Mouse (Mus musculus): ENCODE data around the gene a.
"Not testable (repeated sequence)": the region's sequence is repeated elsewhere in the genome, so short reads cannot be mapped to it uniquely, and the experiment has no call there.

a gene

DNA sequence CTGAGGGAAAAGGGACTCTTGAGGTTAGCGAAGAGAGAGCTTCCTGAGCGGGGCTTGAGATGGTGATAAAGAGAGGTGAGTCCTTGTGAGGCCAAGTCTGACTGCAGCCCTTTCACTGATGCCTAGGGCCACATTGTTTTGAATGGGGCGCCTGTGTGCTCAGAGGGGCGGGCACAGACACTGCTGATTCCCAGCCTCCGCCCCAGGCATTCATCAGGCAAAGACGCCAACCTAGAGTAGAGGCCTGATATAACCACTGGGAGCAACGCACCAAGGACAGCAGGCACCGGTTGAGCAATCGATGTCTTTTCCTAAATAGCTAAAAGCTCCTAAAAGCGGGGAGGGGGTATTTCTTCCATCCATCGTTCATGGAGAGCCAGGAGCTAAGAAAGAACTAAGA, 151.3 kb downstream of the a start:
- DNase-seq (ENCODE audit: low read depth, low spot score), result no peak
- Histone ChIP-seq H3K36me3 (ENCODE audit: control insufficient read depth, insufficient read depth, low read length, poor library complexity, severe bottlenecking) (no peaks in the 10 kb centered on the region), H3K27me3 (ENCODE audit: control insufficient read depth, insufficient read depth, low read length, poor library complexity, severe bottlenecking) (no peaks in the 10 kb centered on the region)

DNA sequence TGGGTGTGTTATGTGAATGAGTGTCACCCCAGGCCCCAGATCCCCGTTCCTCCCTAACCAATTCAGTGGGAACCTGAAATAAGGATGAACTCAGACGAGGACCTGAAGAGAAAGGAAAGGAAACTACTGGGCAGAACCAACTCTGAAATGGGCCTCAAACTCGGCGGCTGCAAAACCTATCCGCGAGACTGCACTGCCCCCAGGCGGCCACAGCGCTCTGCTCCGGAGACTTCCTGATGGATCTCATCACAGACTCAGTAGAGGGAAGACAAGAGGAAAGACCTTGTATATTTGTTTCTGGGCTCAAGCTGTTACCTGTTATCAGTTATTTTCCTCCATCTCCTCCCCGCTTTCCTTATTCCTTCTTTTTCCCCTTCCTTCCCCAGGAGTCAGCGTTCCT, 151.9 kb downstream of the a start:
- Histone ChIP-seq H3K27me3 (ENCODE audit: control insufficient read depth, insufficient read depth, low read length, poor library complexity, severe bottlenecking) (no peaks in the 10 kb centered on the region), H3K36me3 (ENCODE audit: control insufficient read depth, insufficient read depth, low read length, poor library complexity, severe bottlenecking) (no peaks in the 10 kb centered on the region)
- peak; percentile 69 for DNase-seq (ENCODE audit: low read depth, low spot score)

DNA sequence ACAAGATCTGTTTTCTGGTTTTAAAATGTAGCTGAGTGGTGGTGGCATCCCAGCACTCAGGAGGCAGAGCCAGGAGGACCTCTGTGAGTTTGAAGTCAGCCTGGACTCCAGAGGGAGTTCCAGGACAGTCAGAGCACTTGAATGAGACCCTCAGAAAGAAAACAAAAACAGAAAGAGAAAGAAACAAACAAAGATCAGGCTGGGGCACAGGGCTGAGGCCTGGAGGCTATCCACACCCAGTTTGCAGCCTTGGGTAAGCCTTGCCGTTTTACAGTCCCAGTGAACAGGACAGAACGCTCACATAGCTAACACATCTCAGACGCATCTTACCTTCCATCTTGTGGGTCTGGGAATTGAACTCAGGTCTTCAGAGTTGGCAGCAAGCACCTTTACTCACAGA, 155.7 kb downstream of the a start:
- H3K27me3 ChIP-seq (ENCODE audit: control insufficient read depth, insufficient read depth, low read length, poor library complexity, severe bottlenecking), result no peaks in the 10 kb centered on the region
- H3K36me3 ChIP-seq (ENCODE audit: control insufficient read depth, insufficient read depth, low read length, poor library complexity, severe bottlenecking), result no peaks in the 10 kb centered on the region
- no peak for DNase-seq (ENCODE audit: low read depth, low spot score)

DNA sequence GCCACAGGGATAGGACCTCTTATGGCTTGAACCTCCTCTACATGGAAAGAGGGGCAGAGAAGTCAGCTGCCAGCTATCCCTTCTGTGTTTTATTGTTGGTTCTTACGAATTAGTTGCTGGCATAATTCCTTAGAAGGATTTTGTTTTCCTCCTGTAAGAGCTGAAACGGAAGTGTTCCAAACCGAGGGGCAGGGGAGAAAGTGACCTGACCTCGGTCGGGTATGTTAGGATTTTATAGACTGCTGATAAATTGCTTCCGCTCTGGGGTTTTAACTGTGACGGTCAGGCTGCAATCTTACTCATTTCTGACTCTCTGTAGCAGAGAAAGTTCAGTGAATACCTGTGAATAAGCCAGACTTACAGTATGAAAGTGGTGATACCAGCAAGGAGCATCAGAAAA, 158.2 kb downstream of the a start:
- DNase-seq (ENCODE audit: low read depth, low spot score), result no peak
- no peaks in the 10 kb centered on the region for H3K27me3 ChIP-seq (ENCODE audit: control insufficient read depth, insufficient read depth, low read length, poor library complexity, severe bottlenecking)
- no peaks in the 10 kb centered on the region for H3K36me3 ChIP-seq (ENCODE audit: control insufficient read depth, insufficient read depth, low read length, poor library complexity, severe bottlenecking)

DNA sequence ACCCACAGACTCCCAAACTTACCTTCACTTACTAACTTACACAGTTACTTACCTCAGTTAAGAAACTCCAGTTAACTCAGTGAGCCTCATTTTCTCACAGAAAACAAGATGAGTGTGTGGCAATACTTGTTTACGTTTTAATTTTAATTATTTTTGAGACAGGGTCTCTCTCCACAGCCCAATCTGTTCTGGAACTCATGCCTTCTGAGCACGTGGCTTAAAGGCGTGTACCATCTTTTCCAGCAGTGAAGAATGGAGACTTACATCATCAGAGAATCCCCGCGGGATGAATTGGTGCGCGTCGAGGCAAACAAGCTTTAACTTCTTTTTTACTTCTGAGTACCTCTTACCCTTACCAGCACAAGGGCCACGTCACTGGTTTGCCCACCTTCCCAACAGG, 158.7 kb downstream of the a start:
- Histone ChIP-seq H3K36me3 (ENCODE audit: control insufficient read depth, insufficient read depth, low read length, poor library complexity, severe bottlenecking) (no peaks in the 10 kb centered on the region), H3K27me3 (ENCODE audit: control insufficient read depth, insufficient read depth, low read length, poor library complexity, severe bottlenecking) (no peaks in the 10 kb centered on the region)
- DNase-seq (ENCODE audit: low read depth, low spot score), result no peak

DNA sequence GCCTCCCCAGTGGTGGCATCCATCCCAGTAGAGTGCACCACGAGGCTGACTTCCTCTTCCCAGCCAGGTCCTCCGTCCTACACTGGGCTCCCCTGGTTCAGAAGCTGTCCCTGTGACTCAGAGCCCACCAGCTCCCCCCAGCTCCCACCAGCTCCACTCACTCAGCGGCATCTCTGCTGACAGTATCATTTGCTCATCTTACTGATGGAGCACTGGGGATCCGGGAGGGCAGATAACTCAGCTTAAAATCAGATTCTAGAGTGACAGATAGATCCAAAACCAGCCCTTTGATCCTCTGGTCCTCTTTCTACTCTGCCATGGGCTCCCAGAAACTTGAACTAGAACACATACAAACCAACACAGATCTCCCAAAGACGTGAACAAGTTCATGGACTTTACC, 159.4 kb downstream of the a start:
- DNase-seq (ENCODE audit: low read depth, low spot score), result no peak
- H3K27me3 ChIP-seq (ENCODE audit: control insufficient read depth, insufficient read depth, low read length, poor library complexity, severe bottlenecking), result no peaks in the 10 kb centered on the region
- no peaks in the 10 kb centered on the region for H3K36me3 ChIP-seq (ENCODE audit: control insufficient read depth, insufficient read depth, low read length, poor library complexity, severe bottlenecking)

DNA sequence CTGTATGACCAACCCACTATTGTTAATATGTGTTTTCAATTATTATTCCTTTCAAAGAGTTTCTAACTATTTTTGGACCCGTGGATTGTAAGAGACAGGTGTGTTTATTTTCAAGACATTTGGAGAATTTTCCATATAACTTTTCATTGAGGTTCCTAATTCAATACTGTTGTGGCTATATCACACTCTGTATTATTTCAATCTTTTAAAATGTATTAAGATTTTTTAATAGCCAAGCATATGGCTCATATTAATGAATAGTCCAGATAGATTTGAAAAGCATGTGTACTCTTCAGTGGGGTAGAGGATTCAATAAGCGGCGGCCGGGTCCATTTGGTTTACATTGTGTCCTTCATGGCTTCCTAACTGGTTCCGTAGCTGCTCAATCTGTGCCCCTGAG, 168.3 kb downstream of the a start:
- no peak for DNase-seq (ENCODE audit: low read depth, low spot score)
- no peaks in the 10 kb centered on the region for H3K36me3 ChIP-seq (ENCODE audit: control insufficient read depth, insufficient read depth, low read length, poor library complexity, severe bottlenecking)
- H3K27me3 ChIP-seq (ENCODE audit: control insufficient read depth, insufficient read depth, low read length, poor library complexity, severe bottlenecking), result no peaks in the 10 kb centered on the region

DNA sequence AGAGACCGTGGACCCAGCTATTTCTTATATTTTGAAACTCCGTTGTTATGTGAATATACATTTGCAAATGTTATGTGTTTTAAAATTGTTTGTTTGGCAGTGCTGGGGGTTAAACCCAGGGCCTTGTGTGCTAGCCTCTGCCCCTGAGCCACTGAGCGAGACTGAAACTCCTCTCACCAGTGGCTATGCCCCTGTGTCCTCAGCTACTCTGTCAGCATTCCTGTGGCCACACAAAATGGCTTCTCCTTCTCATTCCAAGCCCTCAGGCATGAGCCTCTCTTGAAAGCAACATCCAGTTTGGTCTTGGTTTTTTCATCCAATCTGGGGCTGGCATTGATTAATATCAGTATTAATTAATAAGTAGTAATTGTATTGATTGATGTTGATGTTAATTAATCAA, 168.7 kb downstream of the a start:
- H3K36me3 ChIP-seq (ENCODE audit: control insufficient read depth, insufficient read depth, low read length, poor library complexity, severe bottlenecking), result no peaks in the 10 kb centered on the region
- DNase-seq (ENCODE audit: low read depth, low spot score), result no peak
- no peaks in the 10 kb centered on the region for H3K27me3 ChIP-seq (ENCODE audit: control insufficient read depth, insufficient read depth, low read length, poor library complexity, severe bottlenecking)

DNA sequence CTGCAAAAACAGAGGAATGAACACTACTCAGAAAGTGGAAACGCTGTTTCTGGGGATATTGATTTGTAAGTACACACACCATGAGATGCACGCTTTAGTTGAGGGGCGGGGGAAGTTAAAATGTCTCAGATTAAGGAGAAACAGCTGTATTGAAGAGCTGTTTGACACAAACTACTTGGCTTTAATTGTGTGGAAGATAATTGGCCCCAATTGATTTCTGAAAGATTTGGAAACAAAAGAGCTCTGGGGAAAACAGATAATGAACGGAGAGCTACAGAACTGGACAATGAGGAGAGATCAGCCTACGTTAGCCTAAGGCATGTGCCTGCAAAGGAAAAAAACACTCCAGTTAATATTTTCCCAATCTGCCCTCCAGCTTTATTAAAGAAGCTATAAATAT, 172.0 kb downstream of the a start:
- DNase-seq (ENCODE audit: low read depth, low spot score), result no peak
- H3K36me3 ChIP-seq (ENCODE audit: control insufficient read depth, insufficient read depth, low read length, poor library complexity, severe bottlenecking), result no peaks in the 10 kb centered on the region
- H3K27me3 ChIP-seq (ENCODE audit: control insufficient read depth, insufficient read depth, low read length, poor library complexity, severe bottlenecking), result no peaks in the 10 kb centered on the region

DNA sequence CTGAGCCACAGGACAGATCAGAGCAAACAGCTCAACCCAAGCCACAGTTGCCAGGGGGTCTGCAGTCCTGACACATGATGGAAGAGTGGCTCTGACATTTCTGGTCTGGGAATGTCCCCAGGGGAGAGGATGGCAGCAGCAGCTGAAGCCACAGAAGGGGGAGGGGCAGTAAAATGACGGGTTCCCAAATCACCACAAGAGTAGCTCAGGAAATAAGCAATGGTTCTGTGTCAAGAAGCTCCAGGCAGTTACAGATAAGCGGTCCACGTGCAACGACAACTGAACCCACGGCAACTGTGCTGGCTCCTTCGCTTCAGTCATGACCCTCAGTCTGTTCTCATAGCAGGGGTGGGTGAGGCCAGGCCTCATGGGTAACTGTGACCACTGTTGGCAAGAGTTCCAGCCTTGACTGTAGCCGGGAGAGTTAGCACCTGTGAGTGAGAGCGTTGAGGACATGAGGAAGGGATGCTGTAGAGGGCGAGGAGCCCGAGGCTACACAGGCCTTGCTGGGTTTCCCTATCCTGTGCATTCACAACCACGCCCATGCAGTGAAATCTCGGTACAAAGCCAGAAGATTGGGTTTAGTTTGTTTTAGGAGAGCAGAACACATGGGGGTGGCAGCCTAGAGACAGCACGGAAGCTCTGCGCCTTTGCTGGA, 178.7 kb downstream of the a start:
- DNase-seq (ENCODE audit: low read depth, low spot score); H3K36me3 ChIP-seq (ENCODE audit: control insufficient read depth, insufficient read depth, low read length, poor library complexity, severe bottlenecking); H3K27me3 ChIP-seq (ENCODE audit: control insufficient read depth, insufficient read depth, low read length, poor library complexity, severe bottlenecking): not testable (repeated sequence)

DNA sequence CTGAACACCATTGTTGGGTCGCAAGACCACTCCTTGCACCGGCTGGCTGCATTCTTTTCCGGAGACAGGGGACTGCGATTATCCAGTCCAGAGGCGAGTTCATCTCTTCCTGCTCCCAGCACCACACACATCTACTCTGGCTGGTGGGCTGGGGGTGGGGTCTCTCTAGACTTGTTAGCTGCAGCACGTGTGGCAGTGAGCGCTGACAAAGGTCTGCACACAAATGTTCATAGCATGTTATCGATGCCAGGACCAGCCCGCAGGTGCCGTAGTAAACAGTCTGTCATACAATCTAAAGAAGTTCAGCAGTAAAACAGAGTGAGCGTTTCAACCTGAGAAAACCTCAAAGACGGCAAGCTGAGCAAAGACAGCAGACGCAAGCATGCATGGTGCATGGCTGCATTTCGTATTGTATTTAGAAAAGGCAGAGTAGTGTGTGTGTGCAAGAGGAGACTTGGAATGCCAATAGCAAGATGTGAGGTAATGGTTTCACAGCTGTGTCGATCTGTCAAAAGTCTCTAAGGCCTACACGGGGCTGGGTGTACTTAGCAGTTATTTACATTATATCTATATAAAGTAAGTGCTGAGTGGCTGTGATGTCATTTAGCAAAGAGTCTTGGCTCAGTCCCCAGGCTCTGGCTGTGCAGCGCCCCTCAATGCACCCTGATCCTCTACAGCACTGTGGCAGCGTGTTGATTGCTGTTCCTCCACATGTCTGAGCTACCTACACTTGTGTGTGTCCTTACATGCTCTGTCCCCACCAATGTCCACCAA, 180.9 kb downstream of the a start:
- no peaks in the 10 kb centered on the region for H3K27me3 ChIP-seq (ENCODE audit: control insufficient read depth, insufficient read depth, low read length, poor library complexity, severe bottlenecking)
- no peaks in the 10 kb centered on the region for H3K36me3 ChIP-seq (ENCODE audit: control insufficient read depth, insufficient read depth, low read length, poor library complexity, severe bottlenecking)
- DNase-seq (ENCODE audit: low read depth, low spot score), result no peak

DNA sequence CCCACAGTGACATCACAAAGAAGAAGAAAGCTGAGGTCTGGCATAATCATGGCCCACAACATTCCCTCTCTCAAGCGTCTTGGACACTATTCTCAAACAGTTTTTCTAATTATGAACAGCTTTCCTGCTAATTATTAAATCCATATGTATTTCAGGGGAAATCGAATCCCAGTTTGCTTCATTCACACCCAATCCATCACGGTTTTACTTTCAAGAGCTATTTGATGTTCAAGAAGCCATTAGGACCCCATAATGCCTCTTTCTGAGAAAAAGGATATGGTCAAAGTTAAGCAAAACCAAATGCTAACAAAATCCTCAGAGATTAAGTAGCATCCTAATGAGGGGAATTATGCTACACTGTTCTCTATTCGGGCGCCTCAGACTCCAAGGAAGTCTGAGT, 181.8 kb downstream of the a start:
- DNase-seq (ENCODE audit: low read depth, low spot score), result no peak

DNA sequence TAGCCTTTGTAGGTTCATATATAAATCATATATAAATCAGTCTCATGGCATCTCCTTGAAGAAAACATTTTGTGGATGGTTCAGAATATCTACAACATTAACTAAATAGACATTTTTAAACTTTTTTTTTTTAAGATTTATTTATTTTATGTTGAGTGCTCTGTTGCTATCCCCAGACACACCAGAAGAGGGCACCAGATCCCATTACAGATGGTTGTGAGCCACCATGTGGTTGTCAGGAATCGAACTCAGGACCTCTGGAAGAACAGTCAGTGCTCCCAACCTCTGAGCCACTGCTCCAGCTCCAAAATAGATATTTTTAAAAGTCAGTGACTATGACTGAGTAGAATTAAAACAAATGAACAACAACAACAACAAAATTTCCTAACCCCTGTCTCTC, 195.4 kb downstream of the a start:
- Histone ChIP-seq H3K27me3 (ENCODE audit: control insufficient read depth, insufficient read depth, low read length, poor library complexity, severe bottlenecking) (no peaks in the 10 kb centered on the region), H3K36me3 (ENCODE audit: control insufficient read depth, insufficient read depth, low read length, poor library complexity, severe bottlenecking) (no peaks in the 10 kb centered on the region)
- DNase-seq (ENCODE audit: low read depth, low spot score), result no peak

More for the DNA sequence above, 181.8 kb downstream of the a start:
- Histone ChIP-seq H3K36me3 (ENCODE audit: control insufficient read depth, insufficient read depth, low read length, poor library complexity, severe bottlenecking) (no peaks in the 10 kb centered on the region), H3K27me3 (ENCODE audit: control insufficient read depth, insufficient read depth, low read length, poor library complexity, severe bottlenecking) (no peaks in the 10 kb centered on the region)

DNA sequence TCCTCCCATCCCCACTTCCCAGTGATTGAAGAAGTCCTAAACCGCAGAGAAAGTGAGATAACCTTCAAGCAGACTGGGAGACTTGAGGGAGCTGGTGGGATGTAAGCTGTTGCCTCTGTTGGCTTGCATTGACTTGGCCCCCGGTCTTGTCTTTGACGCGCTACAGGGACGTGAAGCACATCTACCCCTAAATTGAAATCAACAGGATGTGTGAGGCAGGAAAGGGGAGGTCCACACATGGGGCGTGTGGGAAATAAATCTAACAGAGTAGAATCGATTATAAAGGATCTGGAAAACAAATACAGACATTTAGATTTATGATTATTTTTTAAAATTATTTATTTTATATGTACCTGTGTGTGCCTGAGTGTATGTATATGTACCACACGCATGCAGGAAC, 200.2 kb downstream of the a start:
- H3K36me3 ChIP-seq (ENCODE audit: control insufficient read depth, insufficient read depth, low read length, poor library complexity, severe bottlenecking), result no peaks in the 10 kb centered on the region
- H3K27me3 ChIP-seq (ENCODE audit: control insufficient read depth, insufficient read depth, low read length, poor library complexity, severe bottlenecking), result no peaks in the 10 kb centered on the region
- DNase-seq (ENCODE audit: low read depth, low spot score), result no peak

DNA sequence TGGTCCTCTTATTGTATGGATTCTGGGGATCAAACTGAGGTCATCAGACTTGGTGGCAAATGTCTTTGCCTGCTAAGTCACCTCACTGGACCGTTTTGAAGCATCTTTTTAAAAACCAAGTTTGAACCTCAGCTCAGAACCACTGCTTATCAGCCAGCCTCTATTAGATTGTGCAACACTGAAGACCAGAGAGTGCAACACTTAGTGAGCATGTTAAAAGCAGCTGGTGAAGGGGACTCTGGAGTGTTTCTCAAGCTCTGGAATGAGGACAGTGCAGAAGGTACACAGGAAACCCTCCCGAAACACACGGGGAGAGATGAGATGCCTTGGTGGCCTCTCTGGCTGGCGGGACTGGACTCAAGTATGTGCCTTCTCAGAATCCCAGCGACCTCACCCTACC, 200.9 kb downstream of the a start:
- no peaks in the 10 kb centered on the region for H3K27me3 ChIP-seq (ENCODE audit: control insufficient read depth, insufficient read depth, low read length, poor library complexity, severe bottlenecking)
- DNase-seq (ENCODE audit: low read depth, low spot score), result no peak
- no peaks in the 10 kb centered on the region for H3K36me3 ChIP-seq (ENCODE audit: control insufficient read depth, insufficient read depth, low read length, poor library complexity, severe bottlenecking)

DNA sequence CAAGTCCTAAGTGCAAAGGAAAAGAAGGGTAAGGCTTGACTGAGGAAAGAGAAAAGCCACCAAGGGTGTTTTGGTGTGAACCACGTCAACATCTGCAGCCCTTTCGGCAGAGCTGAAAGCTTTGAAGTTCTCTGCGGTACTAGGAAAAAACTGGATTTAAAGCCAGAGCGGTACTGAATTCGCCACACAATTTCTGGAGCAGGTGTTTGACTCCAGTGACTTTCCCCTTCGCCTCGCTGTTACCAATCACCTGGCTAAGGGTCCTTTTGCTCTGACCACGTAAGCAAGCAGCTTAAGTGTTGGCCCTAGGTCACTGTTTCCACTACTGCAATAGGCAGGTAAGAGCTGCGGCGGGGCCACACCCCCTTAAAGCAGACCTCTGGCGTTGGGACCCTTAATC, 214.3 kb downstream of the a start:
- no peak for DNase-seq (ENCODE audit: low read depth, low spot score)
- Histone ChIP-seq H3K36me3 (ENCODE audit: control insufficient read depth, insufficient read depth, low read length, poor library complexity, severe bottlenecking) (no peaks in the 10 kb centered on the region), H3K27me3 (ENCODE audit: control insufficient read depth, insufficient read depth, low read length, poor library complexity, severe bottlenecking) (no peaks in the 10 kb centered on the region)
